Mouse (Mus musculus) kidney, embryonic 16.5 days (tissue): Measurements from ENCODE around the gene Zfp598. TPM values are rescaled to one million over a fixed set of nuclear protein-coding genes. Genes with fewer than 3 reads are reported as not detected.

Experiments
- ATAC-seq: fragments of 200-750 bp; cut with Nextera tagmentation; 2 replicates; pipeline ENCODE4 v1.8.0; 2017; ENCODE audit warnings: moderate TSS enrichment; ENCODE audit not compliant: low FRiP score, low TSS enrichment
- H3K27ac ChIP-seq: fragments of 300-500 bp; sonication (generic); 2 replicates; pipeline ENCODE4 v1.5.1; 2014; ENCODE audit warnings: low read length
- H3K27me3 ChIP-seq: fragments of 300-500 bp; sonication (generic); 2 replicates; pipeline ENCODE4 v1.6.1; 2014; ENCODE audit warnings: low read length, control low read depth, mixed read lengths; ENCODE audit not compliant: insufficient read depth
- H3K36me3 ChIP-seq: fragments of 300-500 bp; sonication (generic); 2 replicates; pipeline ENCODE4 v1.6.1; 2014; ENCODE audit warnings: low read length, control low read depth, mixed read lengths; ENCODE audit not compliant: insufficient read depth
- H3K4me1 ChIP-seq: fragments of 300-500 bp; sonication (generic); 2 replicates; pipeline ENCODE4 v1.6.1; 2014; ENCODE audit warnings: low read length, control low read depth, mixed read lengths; ENCODE audit not compliant: insufficient read depth
- H3K4me2 ChIP-seq: fragments of 300-500 bp; sonication (generic); replicated peaks from 2 replicates; pipeline ENCODE4 v1.6.1; 2014; ENCODE audit warnings: low read depth, low read length
- H3K4me3 ChIP-seq: fragments of 300-500 bp; sonication (generic); 2 replicates; pipeline ENCODE4 v1.5.1; 2014; ENCODE audit warnings: mild to moderate bottlenecking, low read length
- H3K9ac ChIP-seq: fragments of 300-500 bp; sonication (generic); replicated peaks from 2 replicates; pipeline ENCODE4 v1.6.1; 2014; ENCODE audit warnings: low read length
- H3K9me3 ChIP-seq: fragments of 300-500 bp; sonication (generic); 2 replicates; pipeline ENCODE4 v1.6.1; 2016; ENCODE audit warnings: low read length, control low read depth
- WGBS: fragments of 180-500 bp; shearing (Covaris S2); extraction: QIAGEN DNeasy Blood & Tissue Kit; methylation state at CpG from one replicate; pipeline ENCODE4 v1.1.7; 2014; 5-methylcytosine and 5-hydroxymethylcytosine counted together
- polyA plus RNA-seq: library from polyadenylated mRNA; unstranded; fragments of >200 nt; fragmentation: Nextera tagmentation; extraction: Ambion mirVana; gene quantifications from 2 replicates; pipeline ENCODE4 v1.2.1, GENCODE M21; 2015

The Zfp598 gene
- polyA plus RNA-seq, 1 experiment from 2014 or later = 22.7 TPM

DNA sequence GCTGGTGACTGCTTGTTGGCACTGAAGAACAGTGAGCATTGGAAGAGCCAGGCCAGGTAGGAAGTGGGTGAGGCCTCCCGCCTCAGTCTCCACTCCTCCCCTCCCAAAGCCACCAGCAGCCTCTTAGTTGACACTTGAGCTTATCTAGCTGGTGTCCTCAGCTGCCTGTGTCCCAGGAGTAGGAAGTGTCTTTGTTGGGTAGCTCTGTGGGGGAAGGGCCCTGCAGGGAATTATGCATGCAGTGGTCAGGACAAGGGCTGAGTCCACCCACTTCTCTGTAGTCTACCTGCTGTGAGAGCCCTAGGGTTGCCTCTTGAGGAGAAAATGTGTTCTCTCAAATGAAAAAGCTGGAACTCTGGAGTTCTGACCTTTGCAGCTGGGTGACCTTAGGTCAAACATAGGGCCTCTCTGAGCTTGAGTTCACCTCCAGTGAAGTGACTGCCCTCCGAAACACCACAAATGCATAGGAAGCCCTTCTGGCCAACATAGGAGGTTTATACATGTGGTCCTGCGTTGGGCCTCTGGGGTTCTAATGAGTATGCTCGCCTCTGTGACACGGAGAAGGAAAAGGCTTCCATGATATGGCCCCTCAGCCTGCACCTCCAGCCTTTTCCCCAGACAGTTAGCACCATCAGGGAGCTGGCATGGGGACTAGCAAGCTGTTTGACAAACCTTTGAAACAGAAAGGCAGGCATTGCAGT, 32.6 kb upstream of the Zfp598 start:
- 76% methylated on average over 5 of the region's 5 CpGs for WGBS
- Histone ChIP-seq H3K4me3 (no peak overlapping the region), H3K9ac (no peak overlapping the region), H3K36me3 (peaks cover 10% of the 10 kb centered on the region; the same call in 1 of the 2 replicates), H3K27ac (no peak overlapping the region), H3K9me3 (no peaks in the 10 kb centered on the region), H3K4me2 (no peak overlapping the region), H3K27me3 (no peaks in the 10 kb centered on the region), H3K4me1 (peaks cover 28% of the 10 kb centered on the region)
- ATAC-seq = no peak

DNA sequence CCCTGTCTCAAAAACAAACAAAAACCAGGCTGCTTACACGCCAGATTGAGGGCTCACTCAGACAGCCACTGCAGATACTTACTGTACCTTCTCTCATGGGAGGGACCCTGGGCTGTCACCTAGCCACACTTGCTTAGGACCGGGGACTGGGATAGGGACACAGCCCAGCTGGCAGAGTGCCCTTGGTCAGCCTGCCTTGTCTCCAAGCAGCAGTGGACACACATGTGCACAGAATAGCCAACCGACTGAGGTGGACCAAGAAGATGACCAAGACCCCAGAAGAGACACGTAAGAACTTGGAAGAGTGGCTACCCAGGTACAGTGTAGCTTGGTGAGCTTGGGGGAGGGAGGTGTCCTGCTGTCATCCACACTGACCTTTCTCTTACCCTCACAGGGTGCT, 31.3 kb upstream of the Zfp598 start:
- Histone ChIP-seq H3K4me2 (no peak overlapping the region), H3K9me3 (no peaks in the 10 kb centered on the region), H3K27me3 (no peaks in the 10 kb centered on the region), H3K9ac (no peak overlapping the region), H3K4me3 (no peak overlapping the region), H3K27ac (peak overlapping the region; percentile 33), H3K36me3 (peaks cover 13% of the 10 kb centered on the region), H3K4me1 (peaks cover 22% of the 10 kb centered on the region)
- ATAC-seq = no peak
- 78% methylated on average over 4 of the region's 4 CpGs for WGBS

DNA sequence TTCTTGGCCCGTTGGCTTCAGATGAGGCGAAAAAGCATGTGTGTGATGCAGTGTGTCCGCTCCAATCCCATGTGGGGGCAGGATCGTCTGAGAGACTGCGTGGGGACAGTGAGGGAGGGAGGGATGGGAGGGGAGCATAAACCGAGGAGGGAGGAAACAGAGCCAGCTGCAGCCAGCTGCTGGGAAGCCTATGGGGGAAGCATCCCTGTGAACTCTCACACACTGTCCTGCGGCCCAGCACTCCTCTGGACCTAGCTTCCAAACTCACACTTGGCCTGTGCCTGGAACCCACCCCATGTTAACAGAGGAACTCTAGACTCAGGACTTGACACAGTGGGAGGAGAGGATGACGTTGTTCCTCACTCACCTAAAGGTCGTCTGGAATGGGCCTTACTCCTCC, 30.6 kb upstream of the Zfp598 start:
- peak; percentile 91 for ATAC-seq
- no peak overlapping the region for H3K4me2 ChIP-seq
- H3K36me3 ChIP-seq = peaks cover 13% of the 10 kb centered on the region
- H3K27ac ChIP-seq = peak overlapping the region; percentile 79
- no peaks in the 10 kb centered on the region for H3K27me3 ChIP-seq
- H3K9me3 ChIP-seq = no peaks in the 10 kb centered on the region
- 26% methylated on average over 9 of the region's 9 CpGs for WGBS
- peaks cover 20% of the 10 kb centered on the region for H3K4me1 ChIP-seq
- no peak overlapping the region for H3K4me3 ChIP-seq
- no peak overlapping the region for H3K9ac ChIP-seq

DNA sequence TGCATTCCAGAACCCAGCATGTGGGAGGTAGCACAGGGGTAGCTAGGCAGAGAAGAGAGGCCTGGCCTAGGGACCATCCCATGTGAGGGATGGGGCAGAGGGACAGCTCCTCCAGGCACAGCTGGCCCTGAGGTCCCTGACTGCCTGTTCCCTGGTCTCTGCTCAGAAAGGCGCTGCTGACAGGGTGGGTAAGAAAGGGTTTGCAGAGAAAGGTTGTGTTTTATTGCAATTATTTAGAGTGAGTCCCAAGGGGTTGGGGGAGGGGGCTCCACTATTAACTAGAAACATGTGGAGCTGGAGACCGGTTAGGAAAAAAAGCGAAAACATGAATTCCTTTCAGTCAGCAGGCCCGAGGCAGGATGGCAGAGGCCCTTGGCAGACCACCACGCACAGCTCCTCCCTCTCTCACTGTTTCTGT, 29.9 kb upstream of the Zfp598 start:
- peak; percentile 58 for ATAC-seq
- Histone ChIP-seq H3K36me3 (peaks cover 13% of the 10 kb centered on the region), H3K9ac (peak overlapping the region; percentile 36; the same call in 1 of the 2 replicates), H3K9me3 (no peaks in the 10 kb centered on the region), H3K27me3 (no peaks in the 10 kb centered on the region), H3K27ac (peak overlapping the region; percentile 79), H3K4me1 (peaks cover 28% of the 10 kb centered on the region), H3K4me2 (no peak overlapping the region), H3K4me3 (no peak overlapping the region)
- WGBS = 62% methylated on average over 5 of the region's 5 CpGs

DNA sequence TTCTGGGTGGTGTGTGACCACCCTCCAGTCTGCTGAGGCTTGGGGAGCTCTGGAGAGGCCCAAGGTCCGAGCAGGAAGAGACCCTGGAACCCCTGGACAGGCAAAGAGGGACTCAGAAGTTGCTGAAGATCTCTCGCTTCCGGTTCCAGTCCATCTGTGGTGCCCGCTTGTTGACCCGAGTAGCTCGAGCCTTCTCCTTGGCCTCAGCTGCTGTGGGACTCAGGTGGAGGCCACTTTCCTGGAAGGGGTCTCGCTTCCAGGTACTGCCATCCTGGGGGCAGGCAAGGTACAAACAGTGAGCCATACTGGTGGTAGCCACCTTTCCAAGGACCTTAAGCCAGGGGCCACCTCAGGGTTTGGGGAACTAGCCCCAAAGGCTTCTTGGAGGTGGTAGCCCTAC, 29.4 kb upstream of the Zfp598 start:
- WGBS = 82% methylated on average over 7 of the region's 7 CpGs
- Histone ChIP-seq H3K4me2 (no peak overlapping the region), H3K4me3 (no peak overlapping the region), H3K9ac (peak overlapping the region; percentile 36; the same call in 1 of the 2 replicates), H3K4me1 (peaks cover 33% of the 10 kb centered on the region), H3K27ac (peak overlapping the region; percentile 79), H3K36me3 (peaks cover 13% of the 10 kb centered on the region), H3K9me3 (no peaks in the 10 kb centered on the region), H3K27me3 (no peaks in the 10 kb centered on the region)
- ATAC-seq = no peak

DNA sequence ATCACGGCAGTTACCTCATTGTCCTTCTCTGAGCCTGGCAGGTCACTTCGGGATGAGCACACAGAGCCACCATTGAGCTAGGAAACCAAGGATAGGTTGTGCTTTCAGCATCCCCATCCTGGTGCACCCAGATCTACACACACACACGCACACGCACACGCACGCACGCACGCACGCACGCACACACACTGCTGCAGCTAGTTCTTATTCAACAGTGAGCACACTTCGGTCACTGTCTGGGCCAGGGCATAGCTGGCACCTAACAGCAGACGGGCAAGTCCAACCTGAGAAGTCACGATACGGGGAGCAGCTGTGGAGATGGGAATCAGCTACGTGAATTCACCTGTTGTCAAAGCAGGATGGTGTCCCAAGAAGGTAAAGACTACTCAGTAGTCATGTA, 28.9 kb upstream of the Zfp598 start:
- Histone ChIP-seq H3K9ac (no peak overlapping the region; the same call in 1 of the 2 replicates), H3K4me3 (no peak overlapping the region), H3K27me3 (no peaks in the 10 kb centered on the region), H3K4me1 (peaks cover 38% of the 10 kb centered on the region), H3K27ac (peak overlapping the region; percentile 79; the same call in 1 of the 2 replicates), H3K9me3 (no peaks in the 10 kb centered on the region), H3K4me2 (no peak overlapping the region), H3K36me3 (peaks cover 13% of the 10 kb centered on the region)
- ATAC-seq = no peak
- WGBS = 95% methylated on average over 15 of the region's 15 CpGs

DNA sequence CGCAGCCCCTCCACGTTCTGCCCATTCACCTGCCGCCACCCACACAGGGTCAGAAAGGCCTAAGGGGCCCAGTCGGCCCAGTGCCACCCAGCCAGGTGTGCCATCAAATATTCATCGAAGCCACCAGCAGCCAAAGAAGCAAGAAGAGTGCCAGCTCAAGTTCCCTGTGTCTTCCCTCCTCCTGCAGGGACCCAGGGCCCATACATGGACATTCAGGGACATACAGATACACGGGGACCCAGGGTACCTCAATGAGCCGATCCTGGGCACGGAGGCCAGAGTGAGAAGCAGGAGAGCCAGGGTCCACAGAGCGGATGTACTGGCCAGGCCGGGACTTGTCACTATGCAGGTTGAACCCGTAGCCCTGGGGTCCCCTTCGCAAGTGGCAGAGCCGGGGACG, 27.5 kb upstream of the Zfp598 start:
- Histone ChIP-seq H3K4me2 (no peak overlapping the region), H3K9ac (no peak overlapping the region), H3K4me3 (no peak overlapping the region), H3K4me1 (peaks cover 39% of the 10 kb centered on the region), H3K27me3 (no peaks in the 10 kb centered on the region), H3K27ac (no peak overlapping the region), H3K36me3 (peaks cover 13% of the 10 kb centered on the region), H3K9me3 (no peaks in the 10 kb centered on the region)
- no peak for ATAC-seq
- WGBS = 92% methylated on average over 14 of the region's 14 CpGs

DNA sequence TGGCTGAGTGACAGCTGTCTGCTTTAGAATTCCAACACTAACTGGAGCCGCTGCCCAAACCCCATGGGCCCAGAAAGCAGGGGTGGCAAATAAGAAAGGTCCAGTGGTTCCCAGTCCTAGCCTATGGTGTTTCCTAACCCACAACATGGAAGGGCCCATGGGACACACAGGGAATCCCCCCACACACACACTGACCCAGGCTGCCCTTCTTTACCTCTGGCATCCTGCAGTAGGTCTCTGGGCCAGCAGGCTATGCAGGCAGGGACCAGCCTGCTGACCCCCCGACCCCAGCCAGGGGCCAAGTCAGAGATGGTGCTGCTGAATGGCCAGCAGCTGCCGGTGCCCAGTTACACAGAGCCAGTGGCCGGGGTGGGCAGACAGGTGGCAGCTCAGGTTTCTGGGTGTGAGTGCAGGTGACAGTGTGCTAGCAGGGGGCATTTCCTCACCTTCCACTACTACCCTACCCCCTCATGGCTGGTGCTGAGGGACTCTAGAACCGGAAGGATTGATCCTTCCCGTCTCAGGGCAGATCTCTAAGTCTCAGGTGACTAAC, 26.6 kb upstream of the Zfp598 start:
- Histone ChIP-seq H3K9ac (no peak overlapping the region; the same call in 1 of the 2 replicates), H3K9me3 (no peaks in the 10 kb centered on the region)
- ATAC-seq = no peak

DNA sequence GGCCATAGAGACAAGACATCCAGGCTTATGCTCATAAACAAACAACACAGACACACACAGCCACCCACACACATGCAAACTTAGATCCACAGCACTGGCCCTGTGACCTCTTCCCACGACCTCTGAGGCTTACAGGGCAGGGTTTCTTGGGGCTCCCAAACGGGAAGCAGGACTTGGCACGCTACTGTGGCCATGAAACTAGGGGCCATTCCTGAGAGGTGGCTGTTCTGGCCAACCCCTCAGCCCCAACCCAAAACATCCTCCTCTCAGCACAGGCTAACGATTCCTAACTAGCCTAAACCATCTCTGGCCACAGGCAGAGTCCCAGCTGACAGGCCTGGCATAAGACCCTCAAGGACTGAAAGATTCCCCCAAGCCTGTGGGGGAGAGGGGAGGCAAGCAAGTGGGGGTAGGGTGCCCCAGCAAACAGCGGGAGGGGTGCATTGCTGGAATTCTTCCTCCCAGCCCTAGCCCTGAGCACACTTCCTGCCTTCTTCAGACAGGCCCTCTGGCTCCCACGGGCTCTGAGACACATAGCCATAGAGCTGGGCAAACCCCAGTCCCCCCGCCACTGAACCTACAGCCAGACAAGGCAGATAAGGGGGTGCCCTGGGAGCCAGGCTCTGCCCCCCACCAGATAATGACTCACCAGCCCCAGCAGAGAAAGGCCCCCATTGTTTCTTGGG, 25.3 kb upstream of the Zfp598 start:
- peaks cover 13% of the 10 kb centered on the region for H3K36me3 ChIP-seq
- ATAC-seq = peak; percentile 25; the same call in 1 of the 2 replicates
- peak overlapping the region; percentile 44 for H3K4me2 ChIP-seq
- no peaks in the 10 kb centered on the region for H3K9me3 ChIP-seq
- WGBS = 23% methylated on average over 7 of the region's 7 CpGs
- peak overlapping the region; percentile 86 for H3K27ac ChIP-seq
- H3K4me1 ChIP-seq = peaks cover 43% of the 10 kb centered on the region
- H3K27me3 ChIP-seq = no peaks in the 10 kb centered on the region
- H3K9ac ChIP-seq = peak overlapping the region; percentile 61
- H3K4me3 ChIP-seq = peak overlapping the region; percentile 23

More for the DNA sequence above, 26.6 kb upstream of the Zfp598 start:
- Histone ChIP-seq H3K27ac (no peak overlapping the region), H3K4me1 (peaks cover 42% of the 10 kb centered on the region), H3K4me2 (no peak overlapping the region), H3K27me3 (no peaks in the 10 kb centered on the region), H3K4me3 (no peak overlapping the region), H3K36me3 (peaks cover 13% of the 10 kb centered on the region)
- 62% methylated on average over 6 of the region's 6 CpGs for whole genome bisulfite sequencing
